Mouse (Mus musculus) small intestine, adult 2 months (tissue): ENCODE measurements around the gene Pcbp2.

Source experiments
- CTCF ChIP-seq: fragments of 200-500 bp; IDR thresholded peaks from 2 replicates; pipeline ENCODE4 v1.5.1; 2012; ENCODE audit warnings: low read depth, mild to moderate bottlenecking, control low read depth, inconsistent platforms, low read length, moderate library complexity, mixed read lengths; ENCODE audit not compliant: insufficient replicate concordance, insufficient read length; ENCODE audit errors: extremely low read depth
- POLR2A ChIP-seq: fragments of 200-500 bp; IDR thresholded peaks from 2 replicates; pipeline ENCODE4 v1.6.1; 2012; ENCODE audit warnings: low read depth, mild to moderate bottlenecking, control low read depth, inconsistent platforms, low read length, moderate library complexity

- TF ChIP-seq CTCF (no peak), POLR2A (no peak)
Measured at GRCm38 (mm10) chr15:102499370-102499769, 29.0 kb downstream of the Pcbp2 start.
